Mouse (Mus musculus) liver, adult (tissue): ENCODE data around the gene Pdk1.

ENCODE experiments used
- GATA4 ChIP-seq: IDR thresholded peaks from 2 replicates; pipeline ENCODE4 v1.6.1; 2014; ENCODE audit warnings: mild to moderate bottlenecking, low read length; ENCODE audit not compliant: insufficient replicate concordance

Pdk1 gene

GRCm38 (mm10) chr2:71895596-71896286 lies 22.7 kb downstream of the Pdk1 start:
- no peak for TF ChIP-seq GATA4

GRCm38 (mm10) chr2:71897420-71897819 lies 24.4 kb downstream of the Pdk1 start:
- TF ChIP-seq GATA4 = no peak

- no peak for TF ChIP-seq GATA4
These were observed 25.4 kb downstream of the Pdk1 start for GRCm38 (mm10) chr2:71898335-71898856.

- no peak for TF ChIP-seq GATA4
These were observed 26.9 kb downstream of the Pdk1 start for GRCm38 (mm10) chr2:71899886-71900285.

- no peak for TF ChIP-seq GATA4
These were observed 32.1 kb downstream of the Pdk1 start for GRCm38 (mm10) chr2:71905154-71905553.

GRCm38 (mm10) chr2:71913911-71914310 lies 40.9 kb downstream of the Pdk1 start:
- TF ChIP-seq GATA4 = no peak

- TF ChIP-seq GATA4 = no peak
These were observed 46.2 kb downstream of the Pdk1 start for GRCm38 (mm10) chr2:71919227-71919647.

GRCm38 (mm10) chr2:71934046-71934445 lies 61.0 kb downstream of the Pdk1 start:
- TF ChIP-seq GATA4 = no peak

- no peak for TF ChIP-seq GATA4
These were observed 63.7 kb downstream of the Pdk1 start for GRCm38 (mm10) chr2:71936711-71937110.

- no peak for TF ChIP-seq GATA4
These were observed 64.8 kb downstream of the Pdk1 start for GRCm38 (mm10) chr2:71937649-71938308.

- TF ChIP-seq GATA4 = no peak
These were observed 65.8 kb downstream of the Pdk1 start for GRCm38 (mm10) chr2:71938716-71939393.

- TF ChIP-seq GATA4 = no peak
These were observed 68.1 kb downstream of the Pdk1 start for GRCm38 (mm10) chr2:71941005-71941720.

- no peak for TF ChIP-seq GATA4
These were observed 68.7 kb downstream of the Pdk1 start for GRCm38 (mm10) chr2:71941721-71942087.

- no peak for TF ChIP-seq GATA4
These were observed 78.2 kb downstream of the Pdk1 start for GRCm38 (mm10) chr2:71951212-71951611.
